Mouse (Mus musculus) G1E (cell line): ENCODE data around the gene Rhod. TPM values are rescaled to one million over a fixed set of nuclear protein-coding genes. Genes with fewer than 3 reads are reported as not detected.

Source experiments
- ATAC-seq: 2 replicates; pipeline ENCODE4 v1.8.0; 2016; ENCODE audit warnings: mild to moderate bottlenecking; ENCODE audit not compliant: insufficient number of reproducible peaks, poor library complexity, low FRiP score, severe bottlenecking; ENCODE audit errors: extremely low read depth
- DNase-seq: peaks from one replicate; pipeline ENCODE4 v3.0.0; 2012; ENCODE audit warnings: low spot score
- H3K27me3 ChIP-seq: 2 replicates; pipeline ENCODE4 v1.6.1; 2012; ENCODE audit warnings: mild to moderate bottlenecking, low read length, inconsistent platforms; ENCODE audit not compliant: insufficient read depth
- H3K36me3 ChIP-seq: replicated peaks from 2 replicates; pipeline ENCODE3; 2012; ENCODE audit warnings: mild to moderate bottlenecking, inconsistent platforms
- H3K4me1 ChIP-seq: 2 replicates; pipeline ENCODE4 v1.6.1; 2012; ENCODE audit warnings: low read depth, low read length, inconsistent platforms, mixed read lengths; ENCODE audit not compliant: insufficient read depth
- H3K4me3 ChIP-seq: 2 replicates; pipeline ENCODE4 v1.5.1; 2012; ENCODE audit warnings: low read depth, mild to moderate bottlenecking, inconsistent platforms, low read length, moderate library complexity, mixed read lengths
- H3K9me3 ChIP-seq: replicated peaks from 2 replicates; pipeline ENCODE4 v1.6.1; 2012; ENCODE audit warnings: inconsistent platforms
- CTCF ChIP-seq: IDR thresholded peaks from 2 replicates; pipeline ENCODE4 v1.5.1; 2012; ENCODE audit warnings: low read depth, low read length, inconsistent platforms, mixed read lengths
- GATA1 ChIP-seq: IDR thresholded peaks from 2 replicates; pipeline ENCODE4 v1.6.1; 2012; ENCODE audit warnings: borderline replicate concordance, low read length, inconsistent platforms, mixed read lengths
- GATA2 ChIP-seq: IDR thresholded peaks from 2 replicates; pipeline ENCODE4 v1.6.1; 2012; ENCODE audit warnings: low read depth, low read length, inconsistent platforms, borderline replicate concordance
- POLR2AphosphoS5 ChIP-seq: IDR thresholded peaks from 2 replicates; pipeline ENCODE4 v1.6.1; 2012; ENCODE audit warnings: low read depth, low read length, inconsistent platforms; ENCODE audit not compliant: insufficient replicate concordance
- TAL1 ChIP-seq: conservative IDR thresholded peaks from 2 replicates; pipeline ENCODE4 v1.6.1; 2012; ENCODE audit warnings: low read depth, low read length, inconsistent platforms, mixed read lengths
- polyA plus RNA-seq: library from polyadenylated mRNA; stranded (reverse); fragments of >175 nt; gene quantifications from 2 replicates; pipeline ENCODE4 v1.2.3, GENCODE M21; 2012
- total RNA-seq, 2 experiments: library from RNA; stranded (forward) in 1 of 2; stranded (reverse) in 1 of 2; fragments of 200-1000 nt in 1 of 2; fragments of >200 nt in 1 of 2; fragmentation: Nextera tagmentation in 1 of 2; gene quantifications; 2 replicates each; pipeline ENCODE4 v1.2.3; 2014 to 2017

Rhod gene
- total and polyA plus RNA-seq, 3 experiments = 1.6 to 6.0 (median 2.0) TPM

DNA sequence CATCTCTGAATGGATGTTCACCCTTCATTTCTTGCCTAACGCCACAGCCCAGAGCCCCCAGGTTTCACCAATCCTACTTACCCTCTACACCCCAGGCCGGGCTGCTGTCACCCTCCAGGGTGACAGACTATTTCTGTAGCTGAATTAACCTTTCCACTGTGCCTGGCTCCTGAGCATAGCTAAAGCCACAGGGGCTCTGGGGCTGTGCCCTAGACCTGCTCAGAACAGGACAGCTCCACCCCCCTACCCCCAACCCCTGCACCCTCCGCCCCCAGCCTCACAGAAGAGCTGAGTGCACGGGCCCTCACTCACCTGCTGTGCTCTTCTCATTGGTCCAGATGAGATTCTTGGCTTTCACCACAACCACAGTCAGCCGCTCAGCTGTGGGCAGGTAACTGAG lies 12.7 kb upstream of the Rhod start:
- Histone ChIP-seq H3K36me3 (no peaks in the 10 kb centered on the region), H3K4me1 (no peaks in the 10 kb centered on the region), H3K4me3 (no peak overlapping the region), H3K9me3 (no peaks in the 10 kb centered on the region), H3K27me3 (peaks cover 27% of the 10 kb centered on the region; the same call in 1 of the 2 replicates)
- no peak for ATAC-seq
- no peak for DNase-seq
- no peak for TF ChIP-seq GATA1
- no peak for TF ChIP-seq CTCF
- TF ChIP-seq GATA2 = no peak
- no peak for TF ChIP-seq POLR2AphosphoS5
- TF ChIP-seq TAL1 = no peak

DNA sequence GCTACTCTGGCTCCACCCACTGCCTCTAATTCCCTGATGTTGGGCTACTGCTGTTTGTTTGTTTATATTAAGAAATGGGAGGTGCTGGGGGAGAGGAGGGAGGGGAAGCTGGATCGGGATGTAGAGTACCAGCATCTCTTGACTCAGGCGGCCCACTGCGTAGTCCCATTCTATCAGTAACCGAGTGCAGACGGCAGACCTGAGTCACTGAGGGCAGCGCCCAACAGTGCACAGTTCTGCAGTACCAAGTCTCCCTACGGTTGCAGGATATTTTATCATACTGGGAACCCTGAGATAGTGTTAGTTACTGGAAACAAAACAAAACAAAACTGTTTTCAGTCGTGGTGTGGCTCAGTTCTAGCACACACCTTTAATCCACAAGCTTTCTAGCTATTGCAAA lies 11.9 kb upstream of the Rhod start:
- TF ChIP-seq TAL1 = no peak
- no peak for TF ChIP-seq GATA1
- no peak for TF ChIP-seq GATA2
- no peak for TF ChIP-seq CTCF
- no peak for TF ChIP-seq POLR2AphosphoS5
- no peaks in the 10 kb centered on the region for H3K4me1 ChIP-seq
- peaks cover 28% of the 10 kb centered on the region for H3K27me3 ChIP-seq
- H3K4me3 ChIP-seq = no peak overlapping the region
- no peak for DNase-seq
- H3K36me3 ChIP-seq = no peaks in the 10 kb centered on the region
- no peaks in the 10 kb centered on the region for H3K9me3 ChIP-seq
- no peak for ATAC-seq

DNA sequence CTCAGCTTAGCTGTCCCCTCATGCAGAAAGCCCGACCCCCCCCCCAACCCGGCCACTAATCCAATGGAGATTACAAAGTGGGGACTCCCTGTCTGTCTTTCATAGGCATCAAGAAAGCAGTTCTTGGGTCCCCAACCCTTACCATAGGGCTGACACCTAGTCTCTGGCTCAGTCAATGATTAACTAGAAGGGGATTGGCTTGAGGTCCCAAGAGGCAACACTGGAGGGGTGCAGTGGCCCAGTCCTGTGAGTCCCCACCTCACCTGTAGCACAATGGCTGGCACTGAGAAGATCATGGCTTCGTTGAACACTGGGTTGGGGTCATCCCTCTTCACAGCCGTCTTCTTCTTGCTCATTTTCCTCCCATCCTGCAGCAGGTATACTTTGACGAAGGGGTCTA lies 11.4 kb upstream of the Rhod start:
- no peak overlapping the region for H3K4me3 ChIP-seq
- peaks cover 31% of the 10 kb centered on the region for H3K27me3 ChIP-seq
- H3K4me1 ChIP-seq = no peaks in the 10 kb centered on the region
- no peaks in the 10 kb centered on the region for H3K36me3 ChIP-seq
- ATAC-seq (no peak), DNase-seq (no peak)
- no peaks in the 10 kb centered on the region for H3K9me3 ChIP-seq
- TF ChIP-seq GATA1 = no peak
- no peak for TF ChIP-seq GATA2
- no peak for TF ChIP-seq POLR2AphosphoS5
- no peak for TF ChIP-seq TAL1
- TF ChIP-seq CTCF = no peak

GRCm38 (mm10) chr19:4449230-4449629 lies 10.0 kb upstream of the Rhod start:
- Histone ChIP-seq H3K36me3 (no peaks in the 10 kb centered on the region), H3K9me3 (no peaks in the 10 kb centered on the region), H3K4me1 (no peaks in the 10 kb centered on the region), H3K4me3 (no peak overlapping the region), H3K27me3 (peaks cover 39% of the 10 kb centered on the region)
- TF ChIP-seq GATA2 = no peak
- TF ChIP-seq GATA1 = no peak
- no peak for TF ChIP-seq CTCF
- TF ChIP-seq TAL1 = no peak
- no peak for TF ChIP-seq POLR2AphosphoS5
- DNase-seq = no peak
- no peak for ATAC-seq

GRCm38 (mm10) chr19:4447445-4447844 lies 8.2 kb upstream of the Rhod start:
- ATAC-seq = no peak
- Histone ChIP-seq H3K4me1 (peaks cover under 1% of the 10 kb centered on the region; the same call in 1 of the 2 replicates), H3K4me3 (no peak overlapping the region), H3K36me3 (no peaks in the 10 kb centered on the region), H3K27me3 (peaks cover 36% of the 10 kb centered on the region), H3K9me3 (no peaks in the 10 kb centered on the region)
- DNase-seq = no peak
- TF ChIP-seq TAL1 = no peak
- TF ChIP-seq CTCF = no peak
- no peak for TF ChIP-seq GATA1
- TF ChIP-seq GATA2 = no peak
- no peak for TF ChIP-seq POLR2AphosphoS5

DNA sequence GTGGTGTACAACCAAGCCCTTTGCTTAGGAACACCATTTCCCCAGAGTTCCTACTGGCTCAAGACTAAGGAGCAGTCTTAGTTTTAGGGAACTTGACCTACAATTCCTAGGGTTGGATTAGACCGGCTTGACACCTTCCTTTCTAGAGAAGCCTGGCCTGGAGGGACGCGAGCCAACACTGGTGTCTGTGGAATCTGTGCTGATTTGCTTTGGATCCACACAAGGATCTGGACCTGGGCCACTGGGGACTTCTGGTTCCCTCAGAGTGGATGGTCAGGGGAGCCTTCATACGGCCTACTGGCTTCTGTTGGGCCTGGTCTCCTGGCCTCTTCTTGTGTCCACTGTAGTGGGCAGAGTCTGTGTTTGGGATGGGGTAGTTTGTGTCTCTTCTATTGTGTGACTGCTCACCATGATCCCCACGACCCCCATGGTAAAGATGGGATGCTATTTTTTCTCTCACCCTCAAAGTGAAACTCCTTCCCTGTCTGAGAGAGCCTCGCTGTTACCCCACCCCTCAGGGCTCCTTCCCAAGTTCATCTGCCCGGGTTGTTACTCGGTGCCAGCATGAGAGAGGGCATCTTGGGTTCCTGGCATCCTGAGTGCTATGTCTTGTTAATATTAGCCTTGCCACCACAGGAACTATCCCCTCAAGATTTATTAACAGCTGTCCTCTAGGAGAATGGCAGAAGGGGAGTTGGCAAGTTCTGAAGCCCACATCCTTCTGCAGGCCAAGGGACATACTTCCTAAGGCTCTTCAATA lies 7.6 kb upstream of the Rhod start:
- H3K4me1 ChIP-seq = peaks cover 6% of the 10 kb centered on the region
- no peaks in the 10 kb centered on the region for H3K9me3 ChIP-seq
- DNase-seq (no peak), ATAC-seq (no peak)
- H3K4me3 ChIP-seq = no peak overlapping the region
- H3K36me3 ChIP-seq = no peaks in the 10 kb centered on the region
- peaks cover 35% of the 10 kb centered on the region for H3K27me3 ChIP-seq
- TF ChIP-seq GATA2 = no peak
- TF ChIP-seq POLR2AphosphoS5 = no peak
- no peak for TF ChIP-seq GATA1
- no peak for TF ChIP-seq TAL1
- no peak for TF ChIP-seq CTCF
